Mouse (Mus musculus) heart, adult 9 months (tissue): ENCODE data around the gene Ttll6.

Source experiments
- DNase-seq, 2 experiments: peaks; one replicate each; pipeline ENCODE4 v3.0.0; 2022; ENCODE audit warnings: low spot score in 2 of 2

Gene Ttll6

GRCm38 (mm10) chr11:96168125-96168524 lies 34.5 kb downstream of the Ttll6 start:
- no peak for DNase-seq

DNA sequence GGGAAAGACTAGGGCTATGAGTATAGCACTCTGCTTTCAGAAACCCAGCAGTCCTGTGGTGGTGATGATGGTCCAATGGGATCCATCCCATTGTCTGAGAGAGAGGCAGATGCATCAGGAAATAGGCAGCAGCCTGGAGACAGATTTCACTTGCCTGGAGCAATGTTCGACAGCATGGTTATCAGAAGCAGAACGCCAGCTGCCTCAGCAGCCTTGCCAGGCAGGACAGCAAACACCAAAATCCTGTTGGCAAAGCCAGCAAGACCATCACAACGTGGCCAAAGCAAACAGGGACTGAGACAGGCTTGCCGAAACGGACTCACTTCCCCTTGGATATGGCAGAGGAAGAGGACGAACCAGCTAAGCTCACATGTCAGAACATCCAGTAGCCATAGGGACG lies 35.4 kb downstream of the Ttll6 start:
- no peak for DNase-seq

DNA sequence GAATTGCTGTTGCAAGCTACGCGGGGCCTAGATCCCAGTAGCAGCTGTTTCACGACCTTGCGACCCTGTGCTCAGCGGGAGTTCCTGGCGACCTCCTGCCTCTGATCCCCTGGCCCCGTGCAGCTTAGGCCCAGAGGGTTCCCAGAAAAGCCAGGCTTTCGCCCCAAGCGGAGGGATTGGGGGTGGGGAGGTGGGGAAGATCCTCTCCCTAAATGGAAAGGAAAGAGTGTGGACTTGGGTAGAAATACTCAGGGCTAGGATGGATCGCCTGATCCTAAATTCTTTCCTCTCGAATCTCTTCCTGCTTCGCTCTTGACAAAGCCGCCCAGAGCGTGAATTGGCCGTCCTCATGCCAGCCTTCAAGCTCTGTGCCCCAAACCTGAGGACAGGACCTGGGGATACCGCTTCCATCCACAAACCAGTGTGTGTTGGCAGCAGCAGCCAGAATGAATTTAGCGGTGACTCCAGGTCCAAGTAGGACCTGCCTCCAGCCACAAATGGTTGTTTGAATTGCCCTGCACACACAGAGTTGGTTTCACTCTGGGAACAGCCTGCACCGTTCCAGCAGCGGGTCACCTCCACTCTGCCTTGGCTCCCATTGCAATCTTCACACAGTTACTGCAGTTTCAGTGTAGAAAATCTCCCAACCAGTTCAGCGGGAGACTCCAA lies 37.3 kb downstream of the Ttll6 start:
- no peak for DNase-seq

DNA sequence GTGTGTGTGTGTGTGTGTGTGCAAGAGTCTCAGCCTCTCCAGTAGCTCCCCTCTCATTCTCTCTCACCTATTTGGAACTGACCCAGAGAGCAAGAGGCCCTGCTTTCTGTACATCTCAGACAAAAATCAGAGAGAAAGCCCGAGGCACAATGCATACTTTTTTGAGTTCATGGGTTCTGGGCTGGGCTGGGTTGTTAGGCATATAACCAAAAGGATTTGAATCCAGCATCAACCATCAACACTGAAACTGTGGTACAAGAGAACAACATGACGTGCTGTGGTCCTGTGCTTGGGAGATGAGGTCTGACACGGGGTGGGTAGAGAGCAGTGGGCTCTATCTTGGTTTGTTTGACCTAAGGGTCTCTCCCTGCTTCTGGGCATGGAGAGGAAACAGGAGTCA lies 38.0 kb downstream of the Ttll6 start:
- DNase-seq = no peak

GRCm38 (mm10) chr11:96172511-96173287 lies 39.1 kb downstream of the Ttll6 start:
- no peak for DNase-seq

GRCm38 (mm10) chr11:96173288-96173840 lies 39.8 kb downstream of the Ttll6 start:
- no peak for DNase-seq

DNA sequence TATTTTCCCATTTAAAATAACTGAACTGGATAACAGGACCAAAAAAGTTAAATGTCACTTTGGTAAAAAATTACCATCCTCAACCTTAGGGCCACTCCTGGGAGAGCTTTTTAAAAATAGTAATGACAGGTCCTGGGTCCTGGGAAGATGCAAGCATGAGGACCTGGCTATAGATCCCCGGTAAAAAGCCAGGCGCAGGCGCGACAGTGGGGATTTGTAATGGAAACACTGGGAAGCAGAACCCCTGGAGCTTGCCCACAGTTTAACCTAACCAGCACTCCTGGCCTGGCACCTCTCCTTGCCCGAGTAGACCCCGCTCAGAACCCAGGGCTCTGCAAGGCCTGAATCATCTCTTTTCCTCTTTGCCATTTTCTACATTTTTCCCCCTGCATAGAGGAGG lies 41.3 kb downstream of the Ttll6 start:
- DNase-seq = no peak

- DNase-seq = no peak
Measured at GRCm38 (mm10) chr11:96175511-96175910, 41.9 kb downstream of the Ttll6 start.

- no peak for DNase-seq
Measured at GRCm38 (mm10) chr11:96175951-96176530, 42.5 kb downstream of the Ttll6 start.

GRCm38 (mm10) chr11:96176841-96177240 lies 43.3 kb downstream of the Ttll6 start:
- DNase-seq = no peak

DNA sequence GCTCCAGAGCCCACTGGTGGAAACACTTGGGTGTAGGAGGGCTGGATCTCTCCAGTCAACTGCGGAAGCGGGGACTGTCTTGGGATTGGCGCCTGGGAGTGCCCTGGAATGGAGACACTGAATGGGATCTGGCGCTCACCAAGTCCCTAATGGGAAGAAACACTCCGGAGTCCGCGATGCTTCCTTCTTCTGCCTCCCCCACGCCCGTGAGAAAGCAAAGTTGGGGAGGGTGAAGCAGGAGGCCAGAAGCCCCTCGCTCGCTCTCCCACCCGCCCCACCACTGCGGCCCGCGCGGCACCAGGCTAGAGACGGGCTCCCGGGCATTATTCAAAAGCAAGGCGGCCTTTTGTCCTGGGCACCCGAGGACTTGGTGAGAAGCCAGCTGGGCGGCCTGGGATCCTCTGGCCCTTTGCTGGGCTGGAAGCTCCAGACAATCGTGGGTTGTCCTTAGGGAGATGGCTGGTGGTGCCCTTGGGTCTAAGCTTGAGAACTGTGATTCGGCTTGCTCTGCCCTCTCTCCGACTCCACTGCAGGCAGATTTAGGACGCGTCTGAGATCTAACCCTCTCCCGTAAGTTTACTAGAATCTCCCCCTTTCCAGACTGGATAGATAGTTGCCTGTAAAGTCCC lies 44.1 kb downstream of the Ttll6 start:
- DNase-seq = no peak

- no peak for DNase-seq
Measured at GRCm38 (mm10) chr11:96178356-96178755, 44.8 kb downstream of the Ttll6 start.

DNA sequence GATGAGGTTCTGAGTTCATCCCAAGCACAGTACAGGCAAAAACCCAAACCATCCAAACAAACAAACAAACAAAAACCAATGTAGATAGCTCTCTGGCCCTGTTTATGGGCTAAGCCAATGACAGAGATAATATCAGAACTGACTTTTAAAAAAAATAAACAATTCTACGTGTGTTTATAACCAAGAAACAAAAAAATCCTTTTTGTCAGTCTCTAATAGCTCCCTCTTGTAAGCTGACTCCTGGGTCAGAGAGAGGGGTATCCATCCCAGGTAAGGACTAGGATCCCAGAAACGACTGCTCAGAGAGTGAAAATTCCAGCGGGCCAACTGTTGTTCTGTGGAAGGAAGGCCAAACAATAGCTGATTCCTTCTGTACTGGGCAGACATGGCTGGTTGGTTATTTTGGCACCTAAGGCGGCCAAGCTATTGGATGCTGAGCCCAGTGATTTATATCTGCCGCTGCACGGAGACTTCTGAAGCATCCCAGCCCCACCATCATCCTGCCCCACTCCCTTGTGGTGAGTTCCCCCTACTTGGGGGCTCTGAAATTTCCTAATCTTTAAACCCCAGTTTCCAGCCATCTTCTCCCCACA lies 45.4 kb downstream of the Ttll6 start:
- DNase-seq = no peak

GRCm38 (mm10) chr11:96181061-96181460 lies 47.5 kb downstream of the Ttll6 start:
- DNase-seq = no peak

- DNase-seq = no peak
Measured at GRCm38 (mm10) chr11:96184233-96184632, 50.6 kb downstream of the Ttll6 start.

GRCm38 (mm10) chr11:96187321-96187720 lies 53.7 kb downstream of the Ttll6 start:
- DNase-seq = no peak

DNA sequence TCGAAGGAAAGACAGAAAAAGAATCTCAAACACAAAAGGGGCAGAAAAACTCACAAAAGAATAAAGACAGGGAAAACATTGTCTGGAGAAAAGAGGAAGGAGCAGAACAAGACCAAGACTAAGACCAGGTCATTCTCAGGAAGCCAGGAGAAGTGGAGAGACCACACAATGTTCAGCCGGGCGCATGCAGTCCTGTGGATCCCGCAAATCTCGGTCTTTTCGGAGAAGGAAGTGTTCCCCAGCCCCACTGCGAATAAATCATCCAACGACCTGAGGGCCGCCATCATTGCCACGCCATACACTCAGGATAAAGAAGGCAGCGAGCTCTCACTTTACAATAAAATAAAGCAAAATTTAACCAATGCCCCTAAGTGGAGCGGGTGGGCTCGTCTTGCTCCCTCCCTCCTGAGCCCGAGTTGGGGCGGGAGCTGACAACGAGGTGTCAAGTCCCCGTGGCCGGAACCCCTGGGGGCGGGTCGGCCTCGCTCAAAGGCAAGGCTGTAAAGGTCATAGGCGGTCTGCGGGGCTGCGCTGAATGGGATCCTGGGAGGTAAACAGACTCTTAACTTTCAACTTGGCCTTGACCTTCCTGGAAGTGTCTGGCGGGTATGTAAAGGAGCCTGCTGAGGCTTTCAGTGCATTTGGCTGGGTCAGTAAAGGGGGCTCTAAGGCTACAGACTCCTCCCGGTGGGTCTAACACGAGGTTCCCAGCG lies 56.4 kb downstream of the Ttll6 start:
- DNase-seq = no peak

GRCm38 (mm10) chr11:96191132-96191531 lies 57.5 kb downstream of the Ttll6 start:
- no peak for DNase-seq

DNA sequence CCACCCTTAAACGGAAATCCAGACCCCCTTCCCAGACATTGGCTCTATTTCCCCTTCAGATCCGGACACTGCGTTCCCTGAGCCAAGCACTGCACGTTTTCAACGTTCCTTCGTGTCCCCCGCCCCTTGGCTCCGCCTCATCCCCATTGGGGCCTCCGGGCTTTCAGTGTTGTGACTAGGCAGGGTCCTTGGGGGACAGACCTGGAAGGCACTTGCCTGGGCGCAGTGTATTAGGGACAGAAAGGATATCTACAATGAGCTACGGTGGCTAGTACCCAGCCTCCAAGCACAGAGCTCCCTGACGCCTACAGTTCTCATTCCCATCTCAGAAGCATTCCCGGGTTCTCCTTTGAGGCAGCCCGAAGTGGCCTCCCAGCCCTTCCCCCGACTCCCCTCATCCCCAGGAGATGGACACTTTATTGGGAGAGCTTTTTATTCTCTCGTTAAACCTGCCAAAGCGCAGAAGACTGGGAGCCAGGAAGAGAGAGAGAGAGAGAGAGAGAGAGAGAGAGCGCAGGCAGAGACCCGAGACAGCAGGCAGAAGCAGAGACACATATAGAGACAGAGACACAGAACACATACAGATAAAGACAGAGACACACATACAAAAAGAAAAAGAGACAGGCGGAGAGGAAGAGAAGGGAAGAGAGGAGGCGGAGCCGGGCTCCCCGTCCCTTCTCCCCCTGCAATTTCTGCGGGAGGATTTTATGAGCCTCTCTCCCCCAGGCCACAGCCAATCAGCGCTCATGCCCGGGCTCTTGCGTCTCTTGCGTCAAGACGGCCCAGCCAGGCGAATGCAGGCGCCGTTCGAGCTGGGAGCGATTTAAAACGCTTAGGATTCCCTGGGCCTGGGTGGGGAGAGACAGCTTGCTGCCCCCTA lies 60.2 kb downstream of the Ttll6 start, which contains the start of gene Hoxb13:
Gene Hoxb13 (plus strand): TSS at position 796 of the 880 bp plus-strand sequence.
- no peak for DNase-seq

DNA sequence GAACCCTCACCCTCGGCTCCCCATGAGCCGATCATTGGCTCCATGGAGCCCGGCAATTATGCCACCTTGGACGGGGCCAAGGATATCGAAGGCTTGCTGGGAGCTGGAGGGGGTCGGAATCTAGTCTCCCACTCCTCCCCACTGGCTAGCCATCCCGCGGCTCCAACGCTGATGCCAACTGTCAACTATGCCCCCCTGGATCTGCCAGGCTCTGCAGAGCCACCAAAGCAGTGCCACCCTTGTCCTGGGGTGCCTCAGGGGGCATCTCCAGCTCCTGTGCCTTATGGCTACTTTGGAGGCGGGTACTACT lies 60.8 kb downstream of the Ttll6 start:
- DNase-seq = no peak
